Mouse (Mus musculus) Patski (cell line): ENCODE measurements around the gene P2ry13. TPM values are rescaled to one million over a fixed set of nuclear protein-coding genes. Genes with fewer than 3 reads are reported as not detected.

ENCODE experiments used
- ATAC-seq: fragments of 100-300 bp; one replicate; pipeline ENCODE4 v1.8.0; 2021
- CTCF ChIA-PET: fragments of 350-600 bp; sonication (Branson Sonifier 250); formaldehyde crosslinking; loops from one replicate; lab custom pipeline; 2022; ENCODE audit warnings: inconsistent platforms; lab: Charles Lee
- POLR2A ChIA-PET: fragments of 350-600 bp; sonication (Branson Sonifier 250); formaldehyde crosslinking; loops from one replicate; lab custom pipeline; 2022; ENCODE audit warnings: antibody characterized with exemption, inconsistent platforms; lab: Charles Lee
- DNase-seq: peaks from one replicate; pipeline ENCODE4 v3.0.0-alpha.2; 2011; ENCODE audit warnings: low read depth, low spot score
- H3K27me3 ChIP-seq: fragments of 371-371 bp; one replicate; pipeline ENCODE4 v1.5.1; 2021
- CTCF ChIP-seq: fragments of 100-300 bp; IDR thresholded peaks from one replicate; pipeline ENCODE4 v1.5.1; 2021
- in situ Hi-C: fragments of 300-500 bp; cut with MboI; formaldehyde crosslinking; loops from 3 replicates; pipeline ENCODE4 v1.11.1; 2018; ENCODE audit warnings: low pct_unique_long_range_greater_than_20kb, mixed read lengths
- polyA plus RNA-seq: library from polyadenylated mRNA; unstranded; gene quantifications from one replicate; pipeline ENCODE4 v1.2.3, GENCODE M21; 2021

Gene P2ry13
- not detected for polyA plus RNA-seq

DNA sequence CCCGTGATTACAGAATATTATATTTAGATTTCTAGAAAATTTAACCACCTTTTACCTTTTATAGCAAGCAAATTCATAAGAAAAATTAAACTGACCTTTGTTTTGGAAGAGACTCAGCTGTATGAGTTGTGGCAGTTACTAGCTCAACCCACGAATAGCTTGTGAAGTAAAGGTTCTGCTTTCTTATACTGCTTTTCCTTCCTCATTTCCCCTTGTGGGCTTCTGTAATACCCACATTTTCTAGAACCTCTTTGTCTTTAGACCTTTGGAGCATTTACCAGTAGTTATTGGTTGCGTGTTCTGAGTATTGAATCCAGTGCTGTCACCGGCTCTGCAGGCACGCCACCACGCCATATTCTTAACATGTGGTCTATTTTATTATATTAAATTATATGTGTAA is at the start of gene P2ry13:
Gene P2ry13 (minus strand): TSS at position 156 of the 400 bp plus-strand sequence.
- TF ChIP-seq CTCF = no peak

DNA sequence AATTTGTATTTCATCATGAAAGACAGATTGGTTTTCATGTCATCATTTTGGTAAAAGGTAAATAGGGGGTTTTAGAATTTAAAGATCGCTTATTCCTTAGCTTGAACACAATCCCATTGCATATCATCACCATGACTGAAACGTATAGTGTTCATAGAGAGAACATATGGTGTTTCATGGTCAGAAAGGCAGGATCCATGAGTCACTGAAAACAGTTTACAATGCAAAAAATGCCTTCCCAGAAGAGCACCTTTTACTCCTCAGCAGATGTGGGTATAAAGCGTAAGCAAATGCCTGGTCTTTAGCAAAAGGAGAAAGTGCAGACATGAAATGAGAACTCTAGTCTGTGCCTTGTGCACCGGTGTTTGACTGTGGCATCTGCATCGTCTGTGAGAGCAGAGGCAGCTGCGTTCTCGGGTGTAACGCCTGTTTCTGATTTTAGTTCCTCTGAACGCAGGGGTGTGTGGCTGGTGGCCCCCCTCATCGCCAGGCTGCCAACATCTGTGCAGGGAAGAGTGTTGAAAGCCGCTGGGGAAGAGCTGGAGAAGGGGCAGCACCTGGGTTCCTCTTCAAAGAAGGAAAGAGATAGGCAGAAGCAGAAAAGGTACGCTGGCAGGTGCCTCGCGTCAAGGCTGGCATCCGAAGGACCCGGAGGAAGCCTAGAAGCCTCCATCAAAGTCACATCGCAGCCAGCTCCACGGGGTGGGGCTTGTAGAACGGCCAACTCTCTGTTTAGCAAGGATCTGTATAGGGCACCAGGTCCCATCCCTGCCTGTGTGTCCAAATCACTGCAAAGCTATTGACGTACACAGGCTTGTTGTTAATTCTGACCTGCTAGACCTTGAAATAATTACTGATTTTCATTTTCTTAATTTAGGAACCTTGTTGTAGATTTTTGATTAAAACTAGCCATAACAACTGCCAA is 47.3 kb upstream of the P2ry13 start:
- DNase-seq = no peak
- ATAC-seq = no peak
- no peak for TF ChIP-seq CTCF
- ChIA-PET CTCF (interaction anchor here (0.9 to 1.8 kb wide), 4 partner anchors 9 to 36 kb away, joined by 3 to 4 read pairs (median 4); no protein-coding TSS in a partner anchor), POLR2A (no interaction called here)
- in situ Hi-C loops = no loop called here
- no peaks in the 10 kb centered on the region for H3K27me3 ChIP-seq

More for the DNA sequence above, at the start of gene P2ry13:
- POLR2A ChIA-PET = no interaction called here
- DNase-seq (no peak), ATAC-seq (no peak)
- CTCF ChIA-PET = interaction anchor here (1.2 to 1.7 kb wide), 6 partner anchors 11 to 142 kb away, joined by 3 to 13 read pairs (median 4); no protein-coding TSS in a partner anchor
- in situ Hi-C loops = no loop called here
- H3K27me3 ChIP-seq = no peaks in the 10 kb centered on the region

DNA sequence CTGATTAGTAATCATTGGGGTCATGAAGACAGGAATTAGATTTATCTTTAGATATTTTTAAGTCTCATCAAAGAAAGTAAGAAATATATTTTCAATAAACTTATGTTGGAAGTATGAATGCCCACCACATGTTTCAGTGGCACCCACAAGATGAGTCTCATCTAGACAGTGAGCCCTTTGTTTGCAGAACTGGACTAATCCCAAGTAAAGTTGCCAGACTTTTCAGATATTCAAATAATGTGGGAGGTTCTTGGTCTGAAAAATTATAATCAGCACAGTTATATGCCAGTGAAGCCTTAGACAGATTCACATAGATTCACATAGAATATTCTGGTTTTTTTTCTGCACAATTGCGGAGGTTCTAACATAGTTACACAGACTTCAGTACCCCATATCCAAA is 39.8 kb upstream of the P2ry13 start:
- DNase-seq (no peak), ATAC-seq (no peak)
- no peak for TF ChIP-seq CTCF
- ChIA-PET POLR2A (interaction anchor here (0.5 kb wide), 1 partner anchor 10 kb away, joined by 3 read pairs; no protein-coding TSS in a partner anchor), CTCF (interaction anchor here (1.0 to 1.4 kb wide), 4 partner anchors 9 to 71 kb away, joined by 3 read pairs; no protein-coding TSS in a partner anchor)
- in situ Hi-C loops = no loop called here
- H3K27me3 ChIP-seq = no peaks in the 10 kb centered on the region

DNA sequence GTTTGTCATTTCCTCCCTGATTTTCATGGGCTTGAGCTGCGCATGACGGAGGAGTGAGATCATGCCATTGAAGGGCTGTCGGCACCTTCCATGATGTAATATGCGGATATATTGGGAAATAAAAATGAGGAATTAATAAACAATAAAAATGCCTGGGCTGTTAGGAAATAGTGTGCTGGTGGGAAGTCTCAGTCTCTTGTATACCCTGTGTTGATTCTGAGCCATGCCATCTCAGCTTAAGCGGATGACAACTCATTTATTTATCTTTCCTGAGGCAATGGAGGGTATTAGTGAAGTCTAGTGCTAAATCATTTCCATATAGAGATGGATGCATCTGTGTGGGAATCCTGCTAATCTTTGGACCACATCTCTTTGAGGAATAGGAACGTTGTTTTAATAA is 37.3 kb upstream of the P2ry13 start:
- in situ Hi-C loops = no loop called here
- DNase-seq (peak; percentile 53), ATAC-seq (peak; percentile 57)
- TF ChIP-seq CTCF = no peak
- ChIA-PET POLR2A (interaction anchor here (0.8 kb wide), 1 partner anchor 90 kb away, joined by 3 read pairs; no protein-coding TSS in a partner anchor), CTCF (interaction anchor here (1.0 to 1.5 kb wide), 5 partner anchors 11 to 128 kb away, joined by 3 to 4 read pairs (median 3); no protein-coding TSS in a partner anchor)
- H3K27me3 ChIP-seq = no peaks in the 10 kb centered on the region

DNA sequence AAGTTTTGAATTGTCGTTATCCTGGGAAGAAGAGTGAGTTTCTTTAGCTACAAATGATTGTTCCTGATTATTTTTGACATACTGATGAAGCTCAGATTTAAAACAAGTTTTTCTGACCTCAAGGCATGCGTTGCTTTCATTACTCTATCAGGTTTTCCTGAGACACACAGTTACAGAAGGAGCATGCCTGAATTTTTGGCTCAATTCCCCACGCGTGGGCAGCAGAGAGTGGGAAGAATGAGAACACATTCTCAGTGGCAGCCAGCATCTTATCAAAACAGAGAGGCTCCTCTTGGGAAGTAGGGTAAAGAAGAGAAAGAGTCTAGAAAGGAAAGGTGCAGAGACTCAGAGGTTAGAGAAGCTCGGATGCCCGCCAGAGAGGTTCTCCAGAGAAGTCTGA is 32.7 kb upstream of the P2ry13 start:
- no peaks in the 10 kb centered on the region for H3K27me3 ChIP-seq
- ATAC-seq (no peak), DNase-seq (no peak)
- in situ Hi-C loops = no loop called here
- ChIA-PET POLR2A (no interaction called here), CTCF (interaction anchor here (0.9 to 2.1 kb wide), 5 partner anchors 9 to 24 kb away, joined by 4 to 5 read pairs (median 4); no protein-coding TSS in a partner anchor)
- no peak for TF ChIP-seq CTCF

DNA sequence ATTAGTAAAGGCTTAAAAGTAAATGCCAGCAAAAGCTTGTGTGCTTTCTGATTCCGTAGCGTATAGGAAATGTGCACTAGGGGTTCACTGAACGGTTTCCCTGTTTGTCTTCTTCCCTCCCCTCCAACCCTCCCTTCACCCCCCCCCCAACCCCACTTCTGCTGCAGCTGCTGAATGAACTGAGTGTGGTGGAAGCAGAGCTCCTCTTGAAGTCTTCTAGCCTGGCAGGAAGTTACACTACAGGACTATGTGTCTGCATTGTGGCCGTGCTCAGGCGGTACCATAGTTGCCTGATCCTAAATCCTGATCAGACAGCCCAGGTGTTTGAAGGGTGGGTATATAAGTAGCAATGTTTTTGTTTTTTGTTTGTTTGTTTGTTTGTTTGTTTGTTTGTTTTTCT is 24.2 kb upstream of the P2ry13 start:
- DNase-seq (no peak), ATAC-seq (no peak)
- H3K27me3 ChIP-seq = no peaks in the 10 kb centered on the region
- POLR2A ChIA-PET = no interaction called here
- TF ChIP-seq CTCF = no peak
- CTCF ChIA-PET = interaction anchor here (1.2 to 2.1 kb wide), 2 partner anchors 8 to 13 kb away, joined by 4 to 9 read pairs; no protein-coding TSS in a partner anchor
- in situ Hi-C loops = no loop called here

DNA sequence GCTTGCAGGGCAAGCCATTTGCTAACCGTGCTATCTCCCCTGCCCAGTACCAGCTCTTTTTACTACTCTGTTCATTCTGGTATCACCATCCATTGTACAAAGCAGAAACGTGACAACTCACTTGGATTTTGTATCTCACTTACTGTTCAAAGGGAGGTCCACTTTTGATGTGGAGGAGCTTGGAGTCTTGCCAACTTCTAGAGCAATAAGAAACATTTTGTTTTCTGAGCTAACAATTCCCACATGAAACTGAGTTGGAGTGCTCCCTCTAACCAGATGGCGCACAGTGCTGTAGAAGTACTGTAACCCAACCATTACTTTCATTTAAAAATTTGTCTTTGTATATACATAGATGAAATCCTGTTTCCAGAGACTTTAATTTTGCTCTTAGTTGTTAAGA is 20.2 kb upstream of the P2ry13 start:
- H3K27me3 ChIP-seq = no peaks in the 10 kb centered on the region
- POLR2A ChIA-PET = no interaction called here
- no peak for DNase-seq
- CTCF ChIA-PET = interaction anchor here (1.0 kb wide), 1 partner anchor 110 kb away, joined by 3 read pairs; no protein-coding TSS in a partner anchor
- in situ Hi-C loops = no loop called here
- TF ChIP-seq CTCF = no peak
- no peak for ATAC-seq

DNA sequence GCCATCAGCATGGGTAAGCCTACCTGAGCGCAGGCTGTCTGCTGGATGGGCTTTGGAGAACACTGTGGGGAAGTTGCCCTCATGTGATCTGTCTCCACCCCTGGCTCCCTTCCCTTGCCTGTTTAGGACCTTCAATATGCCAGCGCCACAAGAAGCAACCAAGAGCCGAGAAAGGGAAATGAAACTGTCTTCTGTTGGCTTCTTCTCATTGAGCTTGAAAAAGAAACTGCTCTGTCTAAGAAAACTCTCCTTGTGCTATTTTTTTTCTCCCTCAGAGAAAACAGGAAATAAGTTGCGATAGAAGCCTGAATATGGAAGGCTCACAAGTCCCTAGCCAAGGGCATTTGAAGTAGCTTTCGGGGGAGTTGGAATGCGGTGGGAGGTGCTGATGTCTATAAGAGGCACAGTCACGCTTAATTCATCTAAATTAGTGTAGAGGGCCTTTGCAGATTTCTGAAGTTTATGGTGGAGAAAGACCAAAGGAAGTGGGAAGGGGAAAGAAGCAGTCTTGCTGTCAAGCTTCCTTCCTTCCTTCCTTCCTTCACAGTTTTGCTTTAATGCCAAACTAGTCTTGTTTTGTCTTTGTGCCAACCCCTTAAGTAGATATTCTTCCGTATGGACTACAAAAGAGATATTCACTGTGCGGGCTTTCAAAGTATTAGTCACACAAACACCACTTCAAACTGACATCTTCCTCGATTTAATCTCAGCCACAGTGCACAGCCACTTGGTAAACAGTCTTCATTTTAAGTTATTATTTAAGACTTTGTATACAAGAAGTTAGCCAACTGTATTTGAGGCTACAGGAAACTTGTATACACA is 18.3 kb upstream of the P2ry13 start:
- ATAC-seq = no peak
- CTCF ChIA-PET = no interaction called here
- DNase-seq = no peak
- POLR2A ChIA-PET = no interaction called here
- TF ChIP-seq CTCF = no peak
- in situ Hi-C loops = no loop called here
- no peaks in the 10 kb centered on the region for H3K27me3 ChIP-seq

DNA sequence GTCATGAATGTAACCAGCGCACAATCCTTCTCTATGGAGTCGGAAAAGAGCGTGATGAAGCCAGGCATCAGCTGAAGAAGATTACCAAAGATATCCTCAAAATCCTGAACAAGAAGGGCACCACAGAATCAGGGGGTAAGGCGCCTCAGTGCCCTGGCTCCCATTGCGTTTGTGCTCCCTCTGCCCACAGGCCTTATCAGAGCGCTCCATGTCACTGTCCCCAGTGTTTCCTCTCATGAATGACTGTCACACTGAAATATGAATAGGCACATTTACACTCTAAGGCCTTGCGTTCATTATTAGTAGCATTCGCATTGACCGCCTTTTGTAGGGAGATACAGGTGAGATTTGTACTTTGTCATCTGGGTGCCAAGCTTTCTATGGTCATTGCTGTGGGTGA is 17.0 kb upstream of the P2ry13 start:
- H3K27me3 ChIP-seq = no peaks in the 10 kb centered on the region
- ATAC-seq (no peak), DNase-seq (no peak)
- TF ChIP-seq CTCF = no peak
- ChIA-PET POLR2A (no interaction called here), CTCF (no interaction called here)
- in situ Hi-C loops = no loop called here

DNA sequence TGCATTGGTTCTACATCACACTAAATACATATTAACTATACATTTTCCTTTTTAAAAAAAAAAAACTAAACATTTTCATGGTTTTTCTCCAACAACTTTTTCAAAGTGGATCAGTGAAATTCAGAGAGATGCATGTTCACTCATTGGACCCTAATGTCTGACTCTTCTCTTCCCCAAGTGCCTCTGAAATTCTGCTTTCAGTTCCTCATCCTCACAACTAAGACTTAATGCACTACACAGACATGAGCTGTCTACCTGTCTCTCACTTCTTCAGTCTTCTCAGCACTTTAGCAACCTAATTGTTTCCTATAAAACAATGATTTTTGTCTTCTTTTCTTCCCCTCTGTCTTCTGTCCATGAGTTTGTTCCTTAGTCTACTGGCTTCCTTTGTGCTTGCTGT is 14.7 kb upstream of the P2ry13 start:
- no peak for TF ChIP-seq CTCF
- no peaks in the 10 kb centered on the region for H3K27me3 ChIP-seq
- no peak for DNase-seq
- POLR2A ChIA-PET = no interaction called here
- ATAC-seq = no peak
- in situ Hi-C loops = no loop called here
- CTCF ChIA-PET = interaction anchor here (1.6 to 2.0 kb wide), 2 partner anchors 14 to 105 kb away, joined by 5 to 6 read pairs; no protein-coding TSS in a partner anchor
